Comparison of ENCODE assay signal across 10 mouse cellular contexts in genomic region chr4:54798523-54798922, GRCm38 (mm10).
"Had no signal": no experiment of that assay in that cellular context is flagged by ENCODE, and none has a peak within 500 bp of the region (broad histone marks: within the 10 kb centered on the region; RNA-seq: fewer than 3 reads in every experiment).

No protein-coding gene starts in this region.

- ATAC-seq: liver, postnatal 0 days; lung, postnatal 0 days; midbrain, embryonic 13.5 days; midbrain, embryonic 15.5 days had no signal

- DNase-seq: liver, postnatal 0 days; lung, adult 2 months; lung, postnatal 14 days; lung, postnatal 36 days; right cerebral cortex, postnatal 14 days; thymus, adult 2 months; thymus, postnatal 25 days had no signal
